Mouse (Mus musculus): ENCODE data around the gene Tnfrsf13b. TPM values are rescaled to one million over a fixed set of nuclear protein-coding genes. Genes with fewer than 3 reads are reported as not detected.

Gene Tnfrsf13b
- total RNA-seq (2021) = 0.43 TPM in 1 of 2 replicates, not detected in the other
- long read RNA-seq = 0 reads

GRCm38 (mm10) chr11:61126606-61127355 is at the start of gene Tnfrsf13b:
Gene Tnfrsf13b (plus strand): TSS chr11:61126755.
- no peak for DNase-seq

DNA sequence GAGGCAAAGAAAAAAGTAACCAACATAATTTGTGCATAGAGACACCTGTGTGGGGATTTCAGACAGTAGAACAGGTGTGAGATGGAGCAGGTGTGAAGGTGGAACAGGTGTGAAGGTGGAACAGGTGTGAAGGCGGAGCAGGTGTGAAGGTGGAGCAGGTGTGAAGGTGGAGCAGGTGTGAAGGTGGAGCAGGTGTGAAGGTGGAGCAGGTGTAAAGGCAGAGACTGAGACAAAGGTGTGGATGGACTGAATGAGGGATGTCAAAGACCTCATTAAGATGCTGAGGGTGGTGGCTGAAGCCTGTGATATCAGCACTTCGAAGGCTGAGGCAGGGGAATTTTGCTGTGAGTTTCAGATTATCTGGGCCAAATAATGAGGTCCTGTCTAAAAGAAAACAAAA is 44.9 kb upstream of the Tnfrsf13b start:
- no peak for DNase-seq

GRCm38 (mm10) chr11:61090195-61090594 is 36.4 kb upstream of the Tnfrsf13b start:
- no peak for DNase-seq

DNA sequence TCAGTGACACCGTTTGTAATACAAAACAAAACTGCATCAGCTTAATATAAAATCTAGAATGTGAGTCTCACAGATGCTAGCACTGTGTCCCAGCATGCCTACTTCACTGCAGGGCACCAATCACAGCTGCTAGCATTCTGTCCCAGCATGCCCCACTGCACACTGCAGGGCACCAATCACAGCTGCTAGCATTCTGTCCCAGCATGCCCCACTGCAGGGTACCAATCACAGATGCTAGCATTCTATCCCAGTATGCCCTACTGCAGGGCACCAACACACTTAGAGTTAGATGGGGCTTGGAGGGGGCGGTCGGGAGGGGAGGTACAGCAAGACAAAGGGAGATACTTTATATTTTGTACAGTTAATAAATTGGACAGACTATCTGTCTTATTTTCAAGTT is 35.4 kb upstream of the Tnfrsf13b start:
- no peak for DNase-seq

DNA sequence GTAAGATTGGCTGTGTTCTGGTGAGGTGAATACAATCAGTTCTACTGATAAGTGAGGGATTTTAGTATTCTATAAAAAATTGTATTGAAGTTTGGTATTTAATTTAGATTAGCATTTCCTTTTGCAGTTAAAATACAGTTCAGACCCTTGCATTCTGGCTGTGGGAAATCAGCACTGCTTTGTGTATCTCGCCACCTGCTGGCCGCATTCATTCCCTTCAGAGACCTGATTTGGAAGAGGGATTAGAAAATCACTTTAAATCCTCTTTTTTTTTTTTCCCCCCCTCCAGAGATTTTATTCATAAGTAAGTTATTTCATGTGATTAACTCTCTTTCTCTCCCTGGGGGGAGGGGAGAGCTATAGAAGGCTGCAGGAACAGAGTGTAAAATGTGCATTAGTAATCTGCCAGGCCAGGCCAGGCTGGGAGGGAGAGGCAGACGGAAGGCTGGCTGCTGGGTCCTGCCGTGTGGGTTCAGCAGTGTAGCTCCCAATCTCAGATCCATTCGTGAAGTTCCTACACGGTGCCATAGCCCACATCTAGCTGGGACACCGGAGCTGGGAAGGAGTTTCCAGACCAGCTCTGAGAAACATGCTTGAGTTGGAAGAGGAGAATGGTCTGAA is 34.8 kb upstream of the Tnfrsf13b start:
- DNase-seq = peak; percentile 74

- DNase-seq = no peak
These were observed 28.5 kb upstream of the Tnfrsf13b start for GRCm38 (mm10) chr11:61098046-61098445.

- no peak for DNase-seq
These were observed 23.9 kb upstream of the Tnfrsf13b start for GRCm38 (mm10) chr11:61102397-61103339.

- peak; percentile 88 for DNase-seq
These were observed 22.2 kb upstream of the Tnfrsf13b start for GRCm38 (mm10) chr11:61104241-61104901.

DNA sequence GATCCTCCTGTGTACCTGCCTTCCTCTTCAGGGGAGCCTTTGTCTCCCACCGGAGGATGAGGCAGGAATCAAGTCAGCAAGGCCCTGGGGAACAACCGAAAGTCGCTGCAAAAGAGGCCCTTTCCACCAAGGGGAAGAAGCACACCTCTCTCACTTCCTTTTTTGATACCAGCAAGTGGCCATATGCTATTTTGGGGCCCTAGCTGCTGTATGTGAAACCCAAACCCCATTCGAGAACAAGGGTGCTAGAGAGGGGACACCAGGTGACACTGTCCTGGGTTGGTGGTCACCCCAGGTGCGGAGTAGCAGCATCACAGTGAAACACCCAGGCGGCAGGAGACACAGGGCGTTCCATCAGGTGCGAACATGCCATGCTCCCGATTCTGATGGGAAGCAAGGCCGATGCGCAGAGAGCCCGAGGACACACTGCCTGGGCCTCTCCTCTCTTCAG is 17.6 kb upstream of the Tnfrsf13b start:
- DNase-seq = no peak

DNA sequence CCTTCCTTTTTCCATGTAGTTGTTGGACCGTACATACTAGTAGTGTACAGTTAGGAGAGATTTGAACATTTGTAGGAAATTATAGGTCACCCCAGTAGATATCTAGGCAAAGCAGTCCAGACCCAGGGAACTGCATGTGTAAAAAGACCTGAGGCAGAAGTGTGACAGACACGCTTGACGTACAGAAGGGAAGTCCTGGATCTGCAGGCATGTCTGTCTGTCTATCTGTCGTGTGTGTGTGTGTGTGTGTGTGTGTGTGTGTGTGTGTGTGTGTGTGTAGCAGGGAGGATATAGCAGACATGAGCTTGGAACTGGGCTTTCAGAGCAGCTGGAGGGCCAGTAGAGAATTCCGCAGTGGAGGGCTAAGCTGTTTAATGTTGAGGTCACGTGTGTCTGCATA is 16.8 kb upstream of the Tnfrsf13b start:
- no peak for DNase-seq

GRCm38 (mm10) chr11:61110113-61110512 is 16.4 kb upstream of the Tnfrsf13b start:
- DNase-seq = no peak

GRCm38 (mm10) chr11:61110928-61111327 is 15.6 kb upstream of the Tnfrsf13b start:
- no peak for DNase-seq

DNA sequence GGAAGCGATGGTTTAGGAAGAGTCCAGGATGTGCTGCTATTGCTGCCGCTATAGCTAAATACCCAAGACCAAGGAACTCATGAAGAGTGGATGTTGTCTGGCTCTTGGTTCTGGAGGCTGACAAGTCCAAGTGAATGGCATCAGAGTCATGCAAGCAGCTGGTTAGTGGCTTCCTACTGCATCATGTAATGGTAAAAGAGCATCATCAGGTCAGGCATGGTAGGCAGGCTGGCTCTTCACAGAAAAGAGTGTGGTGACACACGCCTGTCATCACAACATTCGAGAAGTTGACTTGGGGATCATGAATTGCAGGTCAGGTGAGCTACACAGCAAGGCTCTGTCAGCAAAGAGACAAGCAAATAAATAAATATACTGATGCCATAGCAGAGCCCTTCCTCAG is 15.1 kb upstream of the Tnfrsf13b start:
- no peak for DNase-seq

GRCm38 (mm10) chr11:61112323-61112995 is 14.1 kb upstream of the Tnfrsf13b start:
- no peak for DNase-seq

GRCm38 (mm10) chr11:61116226-61116625 is 10.3 kb upstream of the Tnfrsf13b start:
- DNase-seq = no peak

DNA sequence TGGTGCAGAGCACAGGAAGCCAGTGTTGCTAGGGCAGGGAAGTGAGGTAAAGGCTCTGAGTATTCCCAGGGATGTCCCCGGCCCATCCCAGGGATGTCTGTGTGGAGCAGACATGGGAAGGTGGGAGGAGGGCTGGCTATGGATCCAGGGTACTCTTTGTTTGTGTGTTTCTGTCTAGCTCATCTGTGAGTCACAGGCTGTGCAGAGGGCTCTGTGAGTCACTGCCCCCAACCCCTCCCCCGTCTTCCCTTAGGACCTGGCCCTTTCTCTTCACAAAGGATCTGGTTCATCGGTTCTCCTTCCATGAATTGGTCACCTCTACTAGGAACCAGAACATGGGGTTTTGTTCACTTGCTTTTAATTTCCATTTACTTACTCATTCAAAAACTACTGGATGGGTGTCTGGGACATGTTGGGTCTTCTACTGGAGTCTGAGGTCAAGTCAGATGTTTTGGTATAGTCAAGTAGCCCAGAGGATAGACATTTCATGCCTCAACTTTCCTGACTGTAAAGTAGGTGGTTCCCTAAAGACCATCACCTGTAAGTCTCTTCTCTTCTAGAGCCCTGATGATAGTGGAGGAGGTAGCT is 6.5 kb upstream of the Tnfrsf13b start:
- DNase-seq = peak; percentile 21

DNA sequence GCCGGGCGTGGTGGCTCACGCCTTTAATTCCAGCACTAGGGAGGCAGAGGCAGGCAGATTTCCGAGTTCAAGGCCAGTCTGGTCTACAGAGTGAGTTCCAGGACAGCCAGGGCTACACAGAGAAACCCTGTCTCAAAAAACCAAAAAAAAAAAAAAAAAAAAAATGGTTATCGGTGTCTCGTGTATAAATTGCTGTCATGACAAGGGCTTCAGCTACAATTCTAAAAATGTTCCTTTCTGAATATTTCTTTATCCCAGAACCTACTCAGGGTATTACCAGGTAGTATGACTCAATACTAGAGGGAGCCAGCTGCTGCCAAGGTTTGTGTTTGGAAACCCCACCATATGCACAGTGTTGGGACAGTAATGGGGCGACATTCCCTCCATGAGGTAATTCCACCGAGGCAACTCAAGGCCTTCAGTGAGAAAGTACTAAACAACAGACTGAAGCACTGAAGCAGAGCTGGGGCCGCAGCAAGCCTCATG is 4.2 kb upstream of the Tnfrsf13b start:
- DNase-seq = no peak

DNA sequence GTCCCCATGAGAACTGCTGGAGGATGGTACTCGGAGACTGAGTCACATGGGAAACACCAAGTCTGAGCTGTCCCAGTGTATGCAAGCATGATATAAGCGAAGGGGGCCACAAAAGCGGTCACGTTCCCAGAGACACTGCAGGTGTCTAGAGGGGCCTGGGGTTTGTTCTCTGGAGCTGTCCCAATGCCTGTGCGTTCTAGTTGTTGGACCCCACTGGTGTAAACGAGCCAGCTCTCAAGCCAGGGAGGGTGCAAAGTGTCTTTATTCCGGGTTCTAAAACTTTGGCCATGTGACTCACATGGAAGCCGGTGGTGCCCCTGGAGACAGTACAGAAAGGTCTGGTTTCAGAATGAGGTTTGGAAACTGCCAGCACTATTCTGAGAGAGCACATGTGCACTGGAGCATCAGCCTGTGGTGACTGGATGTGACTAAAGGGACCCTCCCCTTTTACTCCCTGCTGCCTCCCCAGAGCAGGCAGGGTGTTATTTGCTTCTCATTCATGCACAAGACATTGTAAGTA is 3.7 kb upstream of the Tnfrsf13b start:
- DNase-seq = no peak

- no peak for DNase-seq
These were observed 2.7 kb upstream of the Tnfrsf13b start for GRCm38 (mm10) chr11:61123886-61124285.

- DNase-seq = no peak
These were observed 585 bp upstream of the Tnfrsf13b start for GRCm38 (mm10) chr11:61125970-61126369.

Data from adrenal gland, postnatal 25 days (tissue).